Mouse (Mus musculus) lung, adult 2 months (tissue): ENCODE measurements around the gene Fkbp8. TPM values are rescaled to one million over a fixed set of nuclear protein-coding genes. Genes with fewer than 3 reads are reported as not detected.
A peak's percentile ranks its signal among the peaks of the same experiment; 100 is the strongest.

Source experiments
- DNase-seq: peaks from one replicate; pipeline ENCODE4 v3.0.0; 2022
- H3K4me1 ChIP-seq: fragments of 200-500 bp; 2 replicates; pipeline ENCODE4 v1.6.1; 2011; ENCODE audit warnings: low read length; ENCODE audit not compliant: control insufficient read depth, insufficient read depth
- H3K4me3 ChIP-seq: fragments of 200-500 bp; replicated peaks from 2 replicates; pipeline ENCODE3; 2011; ENCODE audit warnings: low read depth, mild to moderate bottlenecking, control low read depth, low read length; ENCODE audit errors: extremely low read depth
- CTCF ChIP-seq: fragments of 200-500 bp; IDR thresholded peaks from 2 replicates; pipeline ENCODE4 v1.5.1; 2011; ENCODE audit warnings: mild to moderate bottlenecking, low read length, control low read depth; ENCODE audit not compliant: insufficient read depth
- POLR2A ChIP-seq: fragments of 200-500 bp; IDR thresholded peaks from 2 replicates; pipeline ENCODE4 v1.6.1; 2011; ENCODE audit warnings: low read depth, mild to moderate bottlenecking, control low read depth, low read length, borderline replicate concordance; ENCODE audit errors: extremely low read depth
- WGBS: fragments of 180-500 bp; shearing (Covaris S2); methylation state at CpG from one replicate; pipeline ENCODE4 v1.1.7; 2018; 5-methylcytosine and 5-hydroxymethylcytosine counted together
- polyA plus RNA-seq: library from polyadenylated mRNA; depleted of rRNA; stranded (reverse); fragments of >200 nt; gene quantifications from 2 replicates; pipeline ENCODE4 v1.2.3, GENCODE M21; 2012

The Fkbp8 gene
- polyA plus RNA-seq, 1 experiment, result 361 TPM

GRCm38 (mm10) chr8:70522592-70523403 is 4.7 kb upstream of the Fkbp8 start:
- Histone ChIP-seq H3K4me3 (peak overlapping the region; percentile 94), H3K4me1 (peaks cover 10% of the 10 kb centered on the region)
- DNase-seq, result peak; percentile 93
- under 1% methylated on average over 50 of the region's 51 CpGs for WGBS
- TF ChIP-seq CTCF, result peak; percentile 40
- TF ChIP-seq POLR2A, result peak; percentile 64; the same call in 1 of the 2 replicates

GRCm38 (mm10) chr8:70527111-70527511 is 413 bp upstream of the Fkbp8 start:
- TF ChIP-seq CTCF (no peak), POLR2A (no peak)
- Histone ChIP-seq H3K4me3 (peak overlapping the region; percentile 97), H3K4me1 (peaks cover 13% of the 10 kb centered on the region)
- 1% methylated on average over 8 of the region's 8 CpGs for WGBS
- DNase-seq, result no peak

GRCm38 (mm10) chr8:70528182-70528797 is 766 bp downstream of the Fkbp8 start:
- TF ChIP-seq POLR2A (no peak), CTCF (no peak)
- no peak for DNase-seq
- Histone ChIP-seq H3K4me3 (peak overlapping the region; percentile 92), H3K4me1 (peaks cover 7% of the 10 kb centered on the region)
- 14% methylated on average over 13 of the region's 13 CpGs for WGBS

- TF ChIP-seq CTCF (no peak), POLR2A (no peak)
- Histone ChIP-seq H3K4me1 (peaks cover 3% of the 10 kb centered on the region), H3K4me3 (no peak overlapping the region)
- DNase-seq, result no peak
- WGBS, result 57% methylated on average over 5 of the region's 5 CpGs
Observed at GRCm38 (mm10) chr8:70529299-70529698, 1.8 kb downstream of the Fkbp8 start.

GRCm38 (mm10) chr8:70529741-70530161 is 2.2 kb downstream of the Fkbp8 start:
- no peak for DNase-seq

GRCm38 (mm10) chr8:70530314-70530713 is 2.8 kb downstream of the Fkbp8 start:
- H3K4me1 ChIP-seq, result peaks cover 3% of the 10 kb centered on the region
- TF ChIP-seq CTCF (no peak), POLR2A (no peak)
- no peak overlapping the region for H3K4me3 ChIP-seq
- WGBS, result 92% methylated on average over 2 of the region's 2 CpGs
- DNase-seq, result no peak

More at GRCm38 (mm10) chr8:70529741-70530161, 2.2 kb downstream of the Fkbp8 start:
- peaks cover 3% of the 10 kb centered on the region for H3K4me1 ChIP-seq
- WGBS, result 81% methylated on average over 3 of the region's 3 CpGs
- no peak overlapping the region for H3K4me3 ChIP-seq
- no peak for TF ChIP-seq POLR2A
- no peak for TF ChIP-seq CTCF

- peaks cover 3% of the 10 kb centered on the region; the same call in 1 of the 2 replicates for H3K4me1 ChIP-seq
- 91% methylated on average over 12 of the region's 12 CpGs for WGBS
- no peak for DNase-seq
- no peak for TF ChIP-seq CTCF
- no peak for TF ChIP-seq POLR2A
- H3K4me3 ChIP-seq, result no peak overlapping the region
Observed at GRCm38 (mm10) chr8:70534281-70534680, 6.8 kb downstream of the Fkbp8 start.

GRCm38 (mm10) chr8:70535221-70535620 is 7.7 kb downstream of the Fkbp8 start:
- Histone ChIP-seq H3K4me3 (no peak overlapping the region), H3K4me1 (peaks cover 4% of the 10 kb centered on the region; the same call in 1 of the 2 replicates)
- 68% methylated on average over 3 of the region's 3 CpGs for WGBS
- DNase-seq, result no peak
- TF ChIP-seq POLR2A (no peak), CTCF (no peak)

- no peak for TF ChIP-seq POLR2A
- no peak for TF ChIP-seq CTCF
- no peak for DNase-seq
- Histone ChIP-seq H3K4me1 (peaks cover 8% of the 10 kb centered on the region; the same call in 1 of the 2 replicates), H3K4me3 (no peak overlapping the region)
- 85% methylated on average over 2 of the region's 2 CpGs for WGBS
Observed at GRCm38 (mm10) chr8:70535701-70536100, 8.2 kb downstream of the Fkbp8 start.
